Mouse (Mus musculus) cerebellum, adult 2 months (tissue): ENCODE data around the gene Ank2.

Experiments used
- CTCF ChIP-seq: fragments of 200-500 bp; IDR thresholded peaks from 2 replicates; pipeline ENCODE4 v1.5.1; 2011; ENCODE audit warnings: low read depth, mild to moderate bottlenecking, control low read depth, low read length, moderate library complexity, borderline replicate concordance; ENCODE audit not compliant: insufficient read depth
- POLR2A ChIP-seq: fragments of 200-500 bp; IDR thresholded peaks from 2 replicates; pipeline ENCODE4 v1.6.1; 2011; ENCODE audit warnings: low read length, control low read depth, borderline replicate concordance; ENCODE audit not compliant: insufficient read depth

DNA sequence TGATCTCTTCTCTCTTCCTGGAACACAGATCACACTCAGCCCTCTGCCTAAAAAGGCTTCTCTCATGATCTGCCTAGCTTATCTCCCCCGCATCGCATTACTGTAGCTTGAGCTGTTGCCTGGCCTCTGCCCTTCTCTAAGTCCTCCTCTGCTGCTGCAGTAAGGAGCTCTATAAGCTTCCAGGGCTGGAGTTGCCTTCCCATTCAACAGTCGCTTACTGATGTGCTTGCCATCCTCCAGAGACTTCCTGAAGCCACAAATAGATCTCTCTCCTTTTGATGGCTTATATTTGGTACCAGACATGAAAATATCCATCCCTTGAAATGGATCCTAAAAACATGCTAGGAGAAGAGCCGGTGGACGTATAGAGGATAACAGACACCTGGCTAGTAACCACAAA lies 290.3 kb downstream of the Ank2 start:
- TF ChIP-seq CTCF (no peak), POLR2A (no peak)
